Mouse (Mus musculus): ENCODE data around the gene Olfr112. TPM values are rescaled to one million over a fixed set of nuclear protein-coding genes. Genes with fewer than 3 reads are reported as not detected.
"Not testable (repeated sequence)": the region's sequence is repeated elsewhere in the genome, so short reads cannot be mapped to it uniquely, and the experiment has no call there.

Gene Olfr112
- polyA plus RNA-seq (2014; fragmentation: Nextera tagmentation; extraction: Ambion mirVana): not detected in 2 replicates

GRCm38 (mm10) chr17:37569351-37569750, at the start of gene Olfr112:
Olfr112 (minus strand) TSS chr17:37569451.
- H3K9ac ChIP-seq (ENCODE audit: low read depth, low read length): no peak within 1 kb of the TSS
- H3K4me2 ChIP-seq (ENCODE audit: low read depth, low read length): no peak within 1 kb of the TSS
- H3K4me1 ChIP-seq (ENCODE audit: control insufficient read depth, insufficient read depth, low read length): no peaks in the 10 kb centered on the region
- no peaks in the 10 kb centered on the region for H3K9me3 ChIP-seq (ENCODE audit: control insufficient read depth, low read length)
- ATAC-seq (ENCODE audit: low read depth) (no peak), DNase-seq (ENCODE audit: low spot score) (no peak)
- no peaks in the 10 kb centered on the region for H3K27me3 ChIP-seq (replicated peaks; ENCODE audit: control insufficient read depth, insufficient read depth, low read length)
- no peaks in the 10 kb centered on the region for H3K36me3 ChIP-seq (ENCODE audit: control insufficient read depth, insufficient read depth, low read length)
- H3K4me3 ChIP-seq (ENCODE audit: low read depth, low read length): no peak within 1 kb of the TSS
- no peak within 1 kb of the TSS for H3K27ac ChIP-seq (replicated peaks; ENCODE audit: low read depth, low read length)

- no peak for ATAC-seq (ENCODE audit: low read depth)
Observed at GRCm38 (mm10) chr17:37592643-37593042, 23.4 kb upstream of the Olfr112 start, which contains the start of gene Olfr114. Olfr114 (minus strand) TSS chr17:37592743.

GRCm38 (mm10) chr17:37577563-37577962, 8.3 kb upstream of the Olfr112 start, which contains the start of gene Olfr113:
Olfr113 (minus strand) TSS chr17:37577663.
- Histone ChIP-seq H3K4me3 (ENCODE audit: low read depth, low read length) (no peak within 1 kb of the TSS), H3K9me3 (ENCODE audit: control insufficient read depth, low read length) (no peaks in the 10 kb centered on the region), H3K4me2 (ENCODE audit: low read depth, low read length) (no peak within 1 kb of the TSS), H3K4me1 (ENCODE audit: control insufficient read depth, insufficient read depth, low read length) (no peaks in the 10 kb centered on the region), H3K27ac (replicated peaks; ENCODE audit: low read depth, low read length) (no peak within 1 kb of the TSS), H3K27me3 (replicated peaks; ENCODE audit: control insufficient read depth, insufficient read depth, low read length) (no peaks in the 10 kb centered on the region), H3K9ac (ENCODE audit: low read depth, low read length) (no peak within 1 kb of the TSS), H3K36me3 (ENCODE audit: control insufficient read depth, insufficient read depth, low read length) (no peaks in the 10 kb centered on the region)
- DNase-seq (ENCODE audit: low spot score) (no peak), ATAC-seq (ENCODE audit: low read depth) (no peak)

More at GRCm38 (mm10) chr17:37592643-37593042, 23.4 kb upstream of the Olfr112 start, which contains the start of gene Olfr114:
- no peaks in the 10 kb centered on the region for H3K4me1 ChIP-seq (ENCODE audit: control insufficient read depth, insufficient read depth, low read length)
- no peaks in the 10 kb centered on the region for H3K36me3 ChIP-seq (ENCODE audit: control insufficient read depth, insufficient read depth, low read length)
- no peak within 1 kb of the TSS for H3K9ac ChIP-seq (ENCODE audit: low read depth, low read length)
- H3K9me3 ChIP-seq (ENCODE audit: control insufficient read depth, low read length): no peaks in the 10 kb centered on the region
- H3K27me3 ChIP-seq (replicated peaks; ENCODE audit: control insufficient read depth, insufficient read depth, low read length): no peaks in the 10 kb centered on the region
- no peak for DNase-seq (ENCODE audit: low spot score)
- no peak within 1 kb of the TSS for H3K4me3 ChIP-seq (ENCODE audit: low read depth, low read length)
- H3K27ac ChIP-seq (replicated peaks; ENCODE audit: low read depth, low read length): no peak within 1 kb of the TSS
- H3K4me2 ChIP-seq (ENCODE audit: low read depth, low read length): no peak within 1 kb of the TSS

GRCm38 (mm10) chr17:37558913-37559615, 10.2 kb downstream of the Olfr112 start:
- H3K9ac ChIP-seq (ENCODE audit: low read depth, low read length): no peak overlapping the region
- DNase-seq (ENCODE audit: low spot score) (no peak), ATAC-seq (ENCODE audit: low read depth) (no peak)
- H3K9me3 ChIP-seq (ENCODE audit: control insufficient read depth, low read length): no peaks in the 10 kb centered on the region
- H3K36me3 ChIP-seq (ENCODE audit: control insufficient read depth, insufficient read depth, low read length): no peaks in the 10 kb centered on the region
- no peak overlapping the region for H3K27ac ChIP-seq (replicated peaks; ENCODE audit: low read depth, low read length)
- 46% methylated on average over 1 of the region's 1 CpGs for WGBS
- no peak overlapping the region for H3K4me2 ChIP-seq (ENCODE audit: low read depth, low read length)
- H3K27me3 ChIP-seq (replicated peaks; ENCODE audit: control insufficient read depth, insufficient read depth, low read length): no peaks in the 10 kb centered on the region
- H3K4me1 ChIP-seq (ENCODE audit: control insufficient read depth, insufficient read depth, low read length): no peaks in the 10 kb centered on the region
- no peak overlapping the region for H3K4me3 ChIP-seq (ENCODE audit: low read depth, low read length)

GRCm38 (mm10) chr17:37543800-37544435, 25.3 kb downstream of the Olfr112 start:
- Histone ChIP-seq H3K36me3 (ENCODE audit: control insufficient read depth, insufficient read depth, low read length) (no peaks in the 10 kb centered on the region), H3K9ac (ENCODE audit: low read depth, low read length) (no peak overlapping the region), H3K4me3 (ENCODE audit: low read depth, low read length) (no peak overlapping the region), H3K4me1 (ENCODE audit: control insufficient read depth, insufficient read depth, low read length) (no peaks in the 10 kb centered on the region), H3K4me2 (ENCODE audit: low read depth, low read length) (no peak overlapping the region), H3K9me3 (ENCODE audit: control insufficient read depth, low read length) (no peaks in the 10 kb centered on the region), H3K27me3 (replicated peaks; ENCODE audit: control insufficient read depth, insufficient read depth, low read length) (no peaks in the 10 kb centered on the region), H3K27ac (replicated peaks; ENCODE audit: low read depth, low read length) (no peak overlapping the region)
- ATAC-seq (ENCODE audit: low read depth): no peak; the same call in 1 of the 2 replicates
- 41% methylated on average over 3 of the region's 3 CpGs for WGBS
- DNase-seq (ENCODE audit: low spot score): peak; percentile 56

GRCm38 (mm10) chr17:37541454-37542119, 27.7 kb downstream of the Olfr112 start:
- Histone ChIP-seq H3K36me3 (ENCODE audit: control insufficient read depth, insufficient read depth, low read length) (no peaks in the 10 kb centered on the region), H3K4me1 (ENCODE audit: control insufficient read depth, insufficient read depth, low read length) (no peaks in the 10 kb centered on the region), H3K4me3 (ENCODE audit: low read depth, low read length) (no peak overlapping the region), H3K4me2 (ENCODE audit: low read depth, low read length) (no peak overlapping the region), H3K27me3 (replicated peaks; ENCODE audit: control insufficient read depth, insufficient read depth, low read length) (no peaks in the 10 kb centered on the region), H3K9ac (ENCODE audit: low read depth, low read length) (no peak overlapping the region), H3K27ac (replicated peaks; ENCODE audit: low read depth, low read length) (no peak overlapping the region), H3K9me3 (ENCODE audit: control insufficient read depth, low read length) (no peaks in the 10 kb centered on the region)
- DNase-seq (ENCODE audit: low spot score) (no peak), ATAC-seq (ENCODE audit: low read depth) (no peak)
- 84% methylated on average over 4 of the region's 4 CpGs for WGBS

GRCm38 (mm10) chr17:37538416-37538815, 30.8 kb downstream of the Olfr112 start:
- not testable (repeated sequence) for DNase-seq (ENCODE audit: low spot score); H3K4me1 ChIP-seq (ENCODE audit: control insufficient read depth, insufficient read depth, low read length); H3K9ac ChIP-seq (ENCODE audit: low read depth, low read length); ATAC-seq (ENCODE audit: low read depth); H3K36me3 ChIP-seq (ENCODE audit: control insufficient read depth, insufficient read depth, low read length); H3K4me3 ChIP-seq (ENCODE audit: low read depth, low read length); H3K27ac ChIP-seq (replicated peaks; ENCODE audit: low read depth, low read length); H3K4me2 ChIP-seq (ENCODE audit: low read depth, low read length); H3K27me3 ChIP-seq (replicated peaks; ENCODE audit: control insufficient read depth, insufficient read depth, low read length); H3K9me3 ChIP-seq (ENCODE audit: control insufficient read depth, low read length)
- 44% methylated on average over 1 of the region's 1 CpGs for WGBS

GRCm38 (mm10) chr17:37535173-37535572, 34.1 kb downstream of the Olfr112 start:
- DNase-seq (ENCODE audit: low spot score) (no peak), ATAC-seq (ENCODE audit: low read depth) (no peak)
- Histone ChIP-seq H3K4me1 (ENCODE audit: control insufficient read depth, insufficient read depth, low read length) (no peaks in the 10 kb centered on the region), H3K9me3 (ENCODE audit: control insufficient read depth, low read length) (no peaks in the 10 kb centered on the region), H3K27ac (replicated peaks; ENCODE audit: low read depth, low read length) (no peak overlapping the region), H3K36me3 (ENCODE audit: control insufficient read depth, insufficient read depth, low read length) (no peaks in the 10 kb centered on the region), H3K9ac (ENCODE audit: low read depth, low read length) (no peak overlapping the region), H3K4me2 (ENCODE audit: low read depth, low read length) (no peak overlapping the region), H3K4me3 (ENCODE audit: low read depth, low read length) (no peak overlapping the region), H3K27me3 (replicated peaks; ENCODE audit: control insufficient read depth, insufficient read depth, low read length) (no peaks in the 10 kb centered on the region)
